ENCODE assay signal across 27 mouse cellular contexts in the genomic region with DNA sequence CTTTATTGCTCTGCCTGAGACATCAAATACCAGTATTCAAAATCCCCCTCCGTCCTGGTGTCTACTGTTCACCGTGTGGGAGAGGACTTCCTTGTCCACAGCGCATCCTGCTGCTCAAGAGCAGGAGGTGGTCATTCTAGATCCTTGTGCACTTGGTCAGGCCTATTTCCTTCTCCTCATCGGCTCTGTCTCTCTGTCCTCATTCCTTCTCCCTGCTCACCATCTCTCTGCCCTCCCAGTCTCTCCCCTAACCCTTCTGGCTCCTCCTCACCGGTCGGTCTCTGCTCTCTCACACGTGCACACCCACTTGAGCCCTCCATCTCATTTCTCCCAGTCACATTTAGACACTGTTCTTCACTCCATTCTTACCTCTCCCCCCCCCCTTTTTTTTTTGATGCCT.
DNase-seq lines count a peak whose midpoint lies in the region; ATAC-seq and TF ChIP-seq lines count a peak whose summit lies in the region.
"Had no signal": no experiment of that assay in that cellular context is flagged by ENCODE, and none has a peak within 500 bp of the region (broad histone marks: within the 10 kb centered on the region; RNA-seq: fewer than 3 reads in every experiment).

No protein-coding gene starts in this region.

- H3K27ac ChIP-seq in hindbrain, embryonic 14.5 days, result 0 out of 2 replicates have a peak overlapping the region, but pooled peaks have one; percentile 17
- no peak overlapping the region for H3K27ac ChIP-seq in hindbrain, postnatal 0 days
- H3K27ac ChIP-seq in lung, postnatal 0 days (ENCODE audit: low read length), result no peak overlapping the region
- H3K27ac ChIP-seq: embryonic facial prominence, embryonic 10.5 days; embryonic facial prominence, embryonic 12.5 days; forebrain, embryonic 10.5 days; forebrain, embryonic 12.5 days had no signal

- no peak for ATAC-seq in hindbrain, embryonic 14.5 days (ENCODE audit: low FRiP score)
- no peak for ATAC-seq in hindbrain, postnatal 0 days
- no peak for ATAC-seq in lung, postnatal 0 days
- ATAC-seq in erythroblast, adult 5-6 weeks (replicated peaks; ENCODE audit: low FRiP score, poor library complexity, severe bottlenecking), result 0 out of 2 replicates have a peak, but pooled peaks have one; percentile 13
- ATAC-seq: activated CD4-positive, CD25-positive, alpha-beta regulatory T cell, adult 4 months; CD4-positive, CD25-positive, alpha-beta regulatory T cell, adult 4 months; forebrain, embryonic 14.5 days; Patski had no signal

- 82% methylated on average over 7 of the region's 7 CpGs for WGBS in hindbrain, embryonic 14.5 days
- WGBS in hindbrain, postnatal 0 days, result 71% methylated on average over 7 of the region's 7 CpGs
- WGBS in lung, postnatal 0 days, result 76% methylated on average over 7 of the region's 7 CpGs

- no peak overlapping the region for H3K4me3 ChIP-seq in hindbrain, embryonic 14.5 days (replicated peaks; ENCODE audit: low read length)
- H3K4me3 ChIP-seq in hindbrain, postnatal 0 days (ENCODE audit: low read length), result no peak overlapping the region
- no peak overlapping the region for H3K4me3 ChIP-seq in lung, postnatal 0 days (ENCODE audit: low read depth, low read length)
- H3K4me3 ChIP-seq: embryonic facial prominence, embryonic 10.5 days; embryonic facial prominence, embryonic 12.5 days; erythroblast, embryonic 14.5 days; forebrain, embryonic 10.5 days; forebrain, embryonic 12.5 days had no signal

- H3K4me1 ChIP-seq in hindbrain, embryonic 14.5 days (replicated peaks; ENCODE audit: control insufficient read depth, insufficient read depth, low read length), result peaks cover 31% of the 10 kb centered on the region
- no peaks in the 10 kb centered on the region for H3K4me1 ChIP-seq in hindbrain, postnatal 0 days (ENCODE audit: insufficient read depth, low read length)
- 0 out of 2 replicates have a peak, but pooled peaks cover 3% of the 10 kb centered on the region for H3K4me1 ChIP-seq in lung, postnatal 0 days (ENCODE audit: insufficient read depth, low read depth, low read length)
- H3K4me1 ChIP-seq: embryonic facial prominence, embryonic 12.5 days had no signal

- no peaks in the 10 kb centered on the region for H3K27me3 ChIP-seq in hindbrain, embryonic 14.5 days (ENCODE audit: control insufficient read depth, insufficient read depth, low read length)
- no peaks in the 10 kb centered on the region for H3K27me3 ChIP-seq in hindbrain, postnatal 0 days (ENCODE audit: insufficient read depth, low read length)
- H3K27me3 ChIP-seq in lung, postnatal 0 days (replicated peaks; ENCODE audit: insufficient read depth, low read length), result no peaks in the 10 kb centered on the region
- H3K27me3 ChIP-seq: CH12.LX; embryonic facial prominence, embryonic 12.5 days; forebrain, embryonic 12.5 days; Patski had no signal

- no peak for TF ChIP-seq EP300 in lung, postnatal 0 days (IDR thresholded peaks at IDR 0.05)

- no peaks in the 10 kb centered on the region for H3K9me3 ChIP-seq in hindbrain, embryonic 14.5 days (ENCODE audit: control insufficient read depth, low read length)
- no peaks in the 10 kb centered on the region for H3K9me3 ChIP-seq in hindbrain, postnatal 0 days (ENCODE audit: low read length)
- H3K9me3 ChIP-seq in lung, postnatal 0 days (ENCODE audit: low read length), result no peaks in the 10 kb centered on the region
- H3K9me3 ChIP-seq: embryonic facial prominence, embryonic 10.5 days; embryonic facial prominence, embryonic 12.5 days; forebrain, embryonic 10.5 days; forebrain, embryonic 12.5 days; G1E had no signal

- H3K9ac ChIP-seq in hindbrain, embryonic 14.5 days, result no peak overlapping the region
- no peak overlapping the region for H3K9ac ChIP-seq in hindbrain, postnatal 0 days (replicated peaks; ENCODE audit: low read length)
- H3K9ac ChIP-seq in lung, postnatal 0 days (replicated peaks; ENCODE audit: low read depth), result no peak overlapping the region
- H3K9ac ChIP-seq: embryonic facial prominence, embryonic 12.5 days; forebrain, embryonic 12.5 days had no signal

- no peaks in the 10 kb centered on the region for H3K36me3 ChIP-seq in hindbrain, embryonic 14.5 days (replicated peaks; ENCODE audit: control insufficient read depth, insufficient read depth)
- no peaks in the 10 kb centered on the region for H3K36me3 ChIP-seq in hindbrain, postnatal 0 days (ENCODE audit: insufficient read depth, low read length)
- H3K36me3 ChIP-seq in lung, postnatal 0 days (ENCODE audit: insufficient read depth, low read length), result no peaks in the 10 kb centered on the region
- H3K36me3 ChIP-seq: embryonic facial prominence, embryonic 10.5 days; embryonic facial prominence, embryonic 12.5 days; forebrain, embryonic 10.5 days; forebrain, embryonic 12.5 days had no signal

- peak; percentile 86 for DNase-seq in heart, adult 11 months
- DNase-seq in heart, postnatal 4 days, result no peak
- no peak for DNase-seq in hindbrain, embryonic 14.5 days (ENCODE audit: low spot score)
- no peak for DNase-seq in hindbrain, postnatal 0 days (ENCODE audit: low spot score)
- no peak for DNase-seq in lung, postnatal 0 days (ENCODE audit: low spot score)
- no peak for DNase-seq in lung, postnatal 14 days
- DNase-seq: adrenal gland, adult 8-10 months; adrenal gland, postnatal 14 days; adrenal gland, postnatal 36 days; B cell, adult 2 months; cerebellum, adult 11-12 months; cerebellum, adult 2 months; cerebellum, adult 9-10 months; cerebellum, postnatal 10 days; cerebellum, postnatal 25 days had no signal

- no peak overlapping the region for H3K4me2 ChIP-seq in hindbrain, embryonic 14.5 days (replicated peaks)
- no peak overlapping the region for H3K4me2 ChIP-seq in hindbrain, postnatal 0 days (ENCODE audit: low read depth, low read length)
- no peak overlapping the region for H3K4me2 ChIP-seq in lung, postnatal 0 days (replicated peaks; ENCODE audit: low read depth, low read length)
- H3K4me2 ChIP-seq: embryonic facial prominence, embryonic 12.5 days; forebrain, embryonic 12.5 days had no signal

- TF ChIP-seq CTCF in hindbrain, postnatal 0 days (IDR thresholded peaks at IDR 0.05; ENCODE audit: low read depth), result no peak
- TF ChIP-seq CTCF in lung, postnatal 0 days (IDR thresholded peaks at IDR 0.05), result 0 out of 2 replicates have a peak, but pooled peaks have one; percentile 1
